Mouse (Mus musculus): ENCODE data around the gene Mbd5. TPM values are rescaled to one million over a fixed set of nuclear protein-coding genes. Genes with fewer than 3 reads are reported as not detected.

Gene Mbd5
- total and polyA plus RNA-seq, 3 experiments, result 4.4 to 8.7 TPM; not detected in 1

DNA sequence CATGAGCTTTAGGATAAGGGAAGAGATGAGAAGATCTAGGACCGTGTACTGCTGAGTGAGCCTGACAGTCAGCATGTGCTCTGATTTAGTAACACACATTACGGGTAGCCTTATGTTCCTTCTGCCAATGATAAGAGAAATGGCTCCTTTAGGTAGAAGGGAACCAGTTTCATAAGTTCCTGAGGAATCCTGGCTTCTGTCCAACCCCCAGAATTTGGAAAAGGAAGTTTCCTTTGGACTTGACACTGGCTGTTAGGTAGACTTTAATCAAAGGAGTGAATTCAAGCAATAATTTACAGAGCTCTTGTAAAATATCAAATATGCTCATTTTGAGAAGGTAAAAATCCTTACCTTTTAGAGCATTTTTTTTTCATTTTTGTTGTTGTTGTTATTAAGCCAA is 396.5 kb downstream of the Mbd5 start:
- H3K27ac ChIP-seq (ENCODE audit: control insufficient read depth, low read depth, low read length), result no peak overlapping the region
- TF ChIP-seq CHD1 (IDR thresholded peaks at IDR 0.05; ENCODE audit: low read depth, low read length), result no peak
- peaks cover 0 to 12% of the 10 kb centered on the region in 2 experiments; a peak in 2 of 4 replicates for H3K36me3 ChIP-seq (ENCODE audit: control insufficient read depth in 1 of 2, insufficient read depth in 2 of 2, low read length in 2 of 2)
- H3K9ac ChIP-seq (ENCODE audit: control insufficient read depth, low read depth, low read length, poor library complexity, severe bottlenecking), result no peak overlapping the region
- H3K4me1 ChIP-seq (ENCODE audit: control insufficient read depth in 1 of 2, insufficient read depth in 2 of 2, low read length in 2 of 2), result peaks cover 8 to 20% of the 10 kb centered on the region in 2 experiments
- no peaks in the 10 kb centered on the region for H3K79me2 ChIP-seq (ENCODE audit: control insufficient read depth, insufficient read depth, low read length, poor library complexity)
- no peaks in the 10 kb centered on the region for H3K27me3 ChIP-seq (ENCODE audit: control insufficient read depth in 1 of 2, insufficient read depth in 2 of 2, low read length in 2 of 2)
- H3K4me3 ChIP-seq (ENCODE audit: control insufficient read depth in 1 of 2, insufficient read depth in 1 of 2, low read depth in 2 of 2, low read length in 2 of 2), result no peak overlapping the region
- DNase-seq (ENCODE audit: low read depth, low spot score), result no peak
- H3K9me3 ChIP-seq (replicated peaks; ENCODE audit: insufficient read depth, low read length), result no peaks in the 10 kb centered on the region

DNA sequence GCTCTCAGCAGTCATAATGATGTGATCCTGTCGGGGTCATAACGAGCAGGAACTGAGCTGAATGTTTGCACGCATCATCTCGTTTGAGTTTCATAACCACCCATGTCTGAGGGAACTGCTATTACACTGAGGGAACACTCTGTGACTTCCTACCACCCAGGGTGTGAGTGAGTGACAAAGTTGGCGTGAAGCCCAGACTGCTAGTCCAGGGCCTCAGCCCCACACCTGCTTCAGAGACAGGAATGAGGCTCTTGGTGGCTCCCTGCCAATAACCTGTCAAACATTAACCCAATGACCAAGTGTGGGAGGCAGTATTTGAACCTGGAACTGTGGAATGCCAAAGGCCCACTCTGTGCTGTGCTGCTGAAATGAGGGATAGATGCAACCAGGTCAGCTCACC is 400.5 kb downstream of the Mbd5 start:
- Histone ChIP-seq H3K36me3 (ENCODE audit: control insufficient read depth in 1 of 2, insufficient read depth in 2 of 2, low read length in 2 of 2) (peaks cover 0 to 29% of the 10 kb centered on the region in 2 experiments; a peak in 2 of 4 replicates), H3K27me3 (ENCODE audit: control insufficient read depth in 1 of 2, insufficient read depth in 2 of 2, low read length in 2 of 2) (no peaks in the 10 kb centered on the region), H3K27ac (ENCODE audit: control insufficient read depth, low read depth, low read length) (no peak overlapping the region; the same call in 1 of the 2 replicates), H3K4me1 (ENCODE audit: control insufficient read depth in 1 of 2, insufficient read depth in 2 of 2, low read length in 2 of 2) (peaks cover 21 to 38% of the 10 kb centered on the region in 2 experiments), H3K9ac (ENCODE audit: control insufficient read depth, low read depth, low read length, poor library complexity, severe bottlenecking) (no peak overlapping the region), H3K79me2 (ENCODE audit: control insufficient read depth, insufficient read depth, low read length, poor library complexity) (no peaks in the 10 kb centered on the region), H3K4me3 (ENCODE audit: control insufficient read depth in 1 of 2, insufficient read depth in 1 of 2, low read depth in 2 of 2, low read length in 2 of 2) (no peak overlapping the region), H3K9me3 (replicated peaks; ENCODE audit: insufficient read depth, low read length) (no peaks in the 10 kb centered on the region)
- peak; percentile 83 for DNase-seq (ENCODE audit: low read depth, low spot score)
- no peak for TF ChIP-seq POLR2AphosphoS5 (IDR thresholded peaks at IDR 0.05; ENCODE audit: borderline replicate concordance, low read depth, low read length)
- no peak for TF ChIP-seq USF2 (IDR thresholded peaks at IDR 0.05; ENCODE audit: borderline replicate concordance in 1 of 2, insufficient read depth in 1 of 2, low read depth in 1 of 2, low read length in 2 of 2)
- TF ChIP-seq TCF12 (IDR thresholded peaks at IDR 0.05; ENCODE audit: low read depth, low read length), result peak; percentile 51
- TF ChIP-seq EP300 (IDR thresholded peaks at IDR 0.05; ENCODE audit: low read depth in 1 of 2, low read length in 2 of 2), result peak in 1 of 2 experiments; percentile 29; a peak in 1 of 4 replicates
- 0 out of 2 replicates have a peak, but pooled peaks have one; percentile 10 for TF ChIP-seq BHLHE40 (IDR thresholded peaks at IDR 0.05; ENCODE audit: borderline replicate concordance, low read depth, low read length)
- peak; percentile 59; the same call in 1 of the 2 replicates for TF ChIP-seq ETS1 (IDR thresholded peaks at IDR 0.05; ENCODE audit: low read depth, low read length)

GRCm38 (mm10) chr2:49350852-49351251 is 401.5 kb downstream of the Mbd5 start:
- Histone ChIP-seq H3K79me2 (ENCODE audit: control insufficient read depth, insufficient read depth, low read length, poor library complexity) (no peaks in the 10 kb centered on the region), H3K27me3 (ENCODE audit: control insufficient read depth in 1 of 2, insufficient read depth in 2 of 2, low read length in 2 of 2) (no peaks in the 10 kb centered on the region), H3K9me3 (replicated peaks; ENCODE audit: insufficient read depth, low read length) (no peaks in the 10 kb centered on the region), H3K4me1 (ENCODE audit: control insufficient read depth in 1 of 2, insufficient read depth in 2 of 2, low read length in 2 of 2) (peaks cover 21 to 38% of the 10 kb centered on the region in 2 experiments), H3K9ac (ENCODE audit: control insufficient read depth, low read depth, low read length, poor library complexity, severe bottlenecking) (no peak overlapping the region), H3K27ac (ENCODE audit: control insufficient read depth, low read depth, low read length) (peak overlapping the region; percentile 52), H3K36me3 (ENCODE audit: control insufficient read depth in 1 of 2, insufficient read depth in 2 of 2, low read length in 2 of 2) (peaks cover 0 to 29% of the 10 kb centered on the region in 2 experiments; a peak in 2 of 4 replicates), H3K4me3 (ENCODE audit: control insufficient read depth in 1 of 2, insufficient read depth in 1 of 2, low read depth in 2 of 2, low read length in 2 of 2) (0 out of 4 replicates have a peak overlapping the region, but pooled peaks of 1 of the 2 experiments have one; percentile 8)
- DNase-seq (ENCODE audit: low read depth, low spot score), result peak; percentile 33
- peak; percentile 60 for TF ChIP-seq TCF12 (IDR thresholded peaks at IDR 0.05; ENCODE audit: low read depth, low read length)
- peak; percentile 54; the same call in 1 of the 2 replicates for TF ChIP-seq GATA1 (IDR thresholded peaks at IDR 0.05; ENCODE audit: low read depth, low read length)
- peak; percentile 66; the same call in 1 of the 2 replicates for TF ChIP-seq MYB (IDR thresholded peaks at IDR 0.05; ENCODE audit: low read depth, low read length)
- no peak for TF ChIP-seq USF2 (IDR thresholded peaks at IDR 0.05; ENCODE audit: borderline replicate concordance in 1 of 2, insufficient read depth in 1 of 2, low read depth in 1 of 2, low read length in 2 of 2)
- TF ChIP-seq ZNF384 (IDR thresholded peaks at IDR 0.05; ENCODE audit: low read depth, low read length), result no peak
- TF ChIP-seq SIN3A (IDR thresholded peaks at IDR 0.05; ENCODE audit: low read length), result peak; percentile 52
- TF ChIP-seq RCOR1 (IDR thresholded peaks at IDR 0.05; ENCODE audit: low read depth, low read length), result peak; percentile 50; the same call in 1 of the 2 replicates
- TF ChIP-seq ETS1 (IDR thresholded peaks at IDR 0.05; ENCODE audit: low read depth, low read length), result peak; percentile 67; the same call in 1 of the 2 replicates
- TF ChIP-seq EP300 (IDR thresholded peaks at IDR 0.05; ENCODE audit: low read depth in 1 of 2, low read length in 2 of 2), result peak; percentile 68 to 81
